Mouse (Mus musculus): ENCODE data around the gene Odf3b. TPM values are rescaled to one million over a fixed set of nuclear protein-coding genes. Genes with fewer than 3 reads are reported as not detected.

Odf3b gene
- polyA plus RNA-seq, 1 experiment from 2014 or later: 1.3 TPM

- WGBS: 83% methylated on average over 10 of the region's 10 CpGs
- H3K4me2 ChIP-seq (ENCODE audit: low read depth, low read length): no peak overlapping the region
These were observed 25.9 kb upstream of the Odf3b start for GRCm38 (mm10) chr15:89404831-89405623.

DNA sequence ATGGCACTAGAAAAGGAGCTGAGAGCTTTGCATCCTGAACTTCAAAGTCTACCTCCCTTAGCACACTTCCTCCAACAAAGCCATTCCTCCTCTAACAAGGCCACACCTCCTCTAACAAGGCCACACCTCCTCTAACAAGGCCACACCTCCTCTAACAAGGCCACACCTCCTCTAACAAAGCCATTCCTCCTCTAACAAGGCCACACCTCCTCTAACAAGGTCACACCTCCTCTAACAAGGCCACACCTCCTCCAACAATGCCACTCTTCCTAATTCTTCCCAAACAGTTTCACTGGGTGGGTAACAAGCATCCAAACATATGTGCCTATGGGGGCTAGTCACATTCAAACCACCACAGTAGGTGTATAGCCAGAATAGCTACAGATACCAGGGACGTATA, 23.4 kb upstream of the Odf3b start:
- ATAC-seq (ENCODE audit: low read depth): no peak
- Histone ChIP-seq H3K9ac (replicated peaks; ENCODE audit: low read depth, low read length) (no peak overlapping the region), H3K4me2 (ENCODE audit: low read depth, low read length) (no peak overlapping the region), H3K9me3 (ENCODE audit: control insufficient read depth, low read length) (no peaks in the 10 kb centered on the region), H3K4me3 (ENCODE audit: low read depth, low read length) (no peak overlapping the region), H3K36me3 (ENCODE audit: control insufficient read depth, insufficient read depth, low read length) (no peaks in the 10 kb centered on the region), H3K27me3 (ENCODE audit: control insufficient read depth, insufficient read depth, low read length) (no peaks in the 10 kb centered on the region), H3K27ac (ENCODE audit: low read depth, low read length) (no peak overlapping the region), H3K4me1 (ENCODE audit: control insufficient read depth, insufficient read depth, low read length) (no peaks in the 10 kb centered on the region)
- 90% methylated on average over 1 of the region's 1 CpGs for WGBS

More at GRCm38 (mm10) chr15:89404831-89405623, 25.9 kb upstream of the Odf3b start:
- H3K9ac ChIP-seq (replicated peaks; ENCODE audit: low read depth, low read length): no peak overlapping the region
- no peak for ATAC-seq (ENCODE audit: low read depth)
- H3K9me3 ChIP-seq (ENCODE audit: control insufficient read depth, low read length): no peaks in the 10 kb centered on the region
- no peaks in the 10 kb centered on the region for H3K36me3 ChIP-seq (ENCODE audit: control insufficient read depth, insufficient read depth, low read length)
- no peak overlapping the region for H3K4me3 ChIP-seq (ENCODE audit: low read depth, low read length)
- H3K27ac ChIP-seq (ENCODE audit: low read depth, low read length): no peak overlapping the region
- no peaks in the 10 kb centered on the region for H3K4me1 ChIP-seq (ENCODE audit: control insufficient read depth, insufficient read depth, low read length)
- no peaks in the 10 kb centered on the region for H3K27me3 ChIP-seq (ENCODE audit: control insufficient read depth, insufficient read depth, low read length)

DNA sequence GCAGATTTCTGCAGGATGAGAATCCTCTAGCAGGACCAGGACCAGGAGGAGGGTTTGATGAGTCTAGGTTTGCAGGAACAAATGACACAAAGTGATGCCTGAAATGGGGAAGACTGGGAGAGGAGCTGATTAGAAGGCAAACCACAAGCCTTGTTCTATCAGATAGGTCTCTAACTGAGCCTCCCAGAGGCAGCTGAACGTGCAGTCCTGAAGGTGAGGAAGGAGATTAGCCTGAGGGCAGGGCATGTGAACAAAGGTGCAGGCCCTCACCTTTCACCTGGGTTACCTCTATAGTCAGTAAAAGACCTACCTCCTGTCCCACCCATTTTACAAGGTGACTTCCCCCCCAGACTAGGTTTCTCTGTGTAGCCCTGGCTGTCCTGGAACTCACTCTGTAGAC, 20.6 kb upstream of the Odf3b start:
- no peak overlapping the region for H3K9ac ChIP-seq (replicated peaks; ENCODE audit: low read depth, low read length)
- H3K36me3 ChIP-seq (ENCODE audit: control insufficient read depth, insufficient read depth, low read length): no peaks in the 10 kb centered on the region
- WGBS: 67% methylated on average over 1 of the region's 1 CpGs
- no peaks in the 10 kb centered on the region for H3K9me3 ChIP-seq (ENCODE audit: control insufficient read depth, low read length)
- no peak overlapping the region for H3K27ac ChIP-seq (ENCODE audit: low read depth, low read length)
- H3K4me1 ChIP-seq (ENCODE audit: control insufficient read depth, insufficient read depth, low read length): no peaks in the 10 kb centered on the region
- H3K27me3 ChIP-seq (ENCODE audit: control insufficient read depth, insufficient read depth, low read length): no peaks in the 10 kb centered on the region
- no peak overlapping the region for H3K4me2 ChIP-seq (ENCODE audit: low read depth, low read length)
- no peak for ATAC-seq (ENCODE audit: low read depth)
- H3K4me3 ChIP-seq (ENCODE audit: low read depth, low read length): no peak overlapping the region

- Histone ChIP-seq H3K4me1 (ENCODE audit: control insufficient read depth, insufficient read depth, low read length) (no peaks in the 10 kb centered on the region), H3K4me2 (ENCODE audit: low read depth, low read length) (no peak overlapping the region), H3K27me3 (ENCODE audit: control insufficient read depth, insufficient read depth, low read length) (no peaks in the 10 kb centered on the region), H3K27ac (ENCODE audit: low read depth, low read length) (no peak overlapping the region), H3K9ac (replicated peaks; ENCODE audit: low read depth, low read length) (no peak overlapping the region), H3K4me3 (ENCODE audit: low read depth, low read length) (no peak overlapping the region), H3K9me3 (ENCODE audit: control insufficient read depth, low read length) (no peaks in the 10 kb centered on the region), H3K36me3 (ENCODE audit: control insufficient read depth, insufficient read depth, low read length) (no peaks in the 10 kb centered on the region)
- no peak for ATAC-seq (ENCODE audit: low read depth)
- WGBS: 80% methylated on average over 2 of the region's 2 CpGs
These were observed 19.1 kb upstream of the Odf3b start for GRCm38 (mm10) chr15:89398146-89398545.

- Histone ChIP-seq H3K9ac (replicated peaks; ENCODE audit: low read depth, low read length) (no peak overlapping the region), H3K27ac (ENCODE audit: low read depth, low read length) (no peak overlapping the region), H3K9me3 (ENCODE audit: control insufficient read depth, low read length) (no peaks in the 10 kb centered on the region), H3K4me1 (ENCODE audit: control insufficient read depth, insufficient read depth, low read length) (no peaks in the 10 kb centered on the region), H3K4me2 (ENCODE audit: low read depth, low read length) (no peak overlapping the region), H3K27me3 (ENCODE audit: control insufficient read depth, insufficient read depth, low read length) (no peaks in the 10 kb centered on the region), H3K4me3 (ENCODE audit: low read depth, low read length) (no peak overlapping the region), H3K36me3 (ENCODE audit: control insufficient read depth, insufficient read depth, low read length) (no peaks in the 10 kb centered on the region)
- ATAC-seq (ENCODE audit: low read depth): no peak
- 88% methylated on average over 4 of the region's 4 CpGs for WGBS
These were observed 17.8 kb upstream of the Odf3b start for GRCm38 (mm10) chr15:89396883-89397282.

- Histone ChIP-seq H3K27me3 (ENCODE audit: control insufficient read depth, insufficient read depth, low read length) (no peaks in the 10 kb centered on the region), H3K4me1 (ENCODE audit: control insufficient read depth, insufficient read depth, low read length) (no peaks in the 10 kb centered on the region), H3K9ac (replicated peaks; ENCODE audit: low read depth, low read length) (no peak overlapping the region), H3K9me3 (ENCODE audit: control insufficient read depth, low read length) (no peaks in the 10 kb centered on the region), H3K36me3 (ENCODE audit: control insufficient read depth, insufficient read depth, low read length) (no peaks in the 10 kb centered on the region), H3K4me3 (ENCODE audit: low read depth, low read length) (no peak overlapping the region), H3K4me2 (ENCODE audit: low read depth, low read length) (no peak overlapping the region), H3K27ac (ENCODE audit: low read depth, low read length) (no peak overlapping the region)
- no peak for ATAC-seq (ENCODE audit: low read depth)
- 95% methylated on average over 10 of the region's 10 CpGs for WGBS
These were observed 11.0 kb upstream of the Odf3b start for GRCm38 (mm10) chr15:89390081-89390480.

DNA sequence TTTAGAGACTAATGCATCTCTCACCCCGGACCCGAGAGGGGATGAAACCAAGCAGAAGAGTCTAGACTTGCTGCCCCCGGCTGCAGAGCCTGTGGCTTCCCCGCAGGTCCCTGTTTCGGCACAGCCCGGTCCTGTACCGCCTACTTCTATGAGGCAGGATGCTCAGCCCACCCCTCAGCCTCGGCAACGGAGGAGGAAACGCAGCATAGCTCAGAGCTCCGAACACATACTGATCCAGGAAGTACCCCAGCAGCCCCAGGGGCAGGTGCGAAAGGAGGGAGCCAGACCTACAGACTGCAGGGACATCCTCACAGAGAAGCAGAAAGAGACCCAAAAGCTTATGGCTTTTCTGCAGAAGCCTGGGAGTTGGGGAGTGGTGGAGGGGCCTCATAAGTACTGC, 8.0 kb upstream of the Odf3b start:
- 47% methylated on average over 12 of the region's 12 CpGs for WGBS
- Histone ChIP-seq H3K36me3 (ENCODE audit: control insufficient read depth, insufficient read depth, low read length) (no peaks in the 10 kb centered on the region), H3K4me3 (ENCODE audit: low read depth, low read length) (no peak overlapping the region), H3K4me2 (ENCODE audit: low read depth, low read length) (no peak overlapping the region), H3K27ac (ENCODE audit: low read depth, low read length) (no peak overlapping the region), H3K9ac (replicated peaks; ENCODE audit: low read depth, low read length) (no peak overlapping the region), H3K4me1 (ENCODE audit: control insufficient read depth, insufficient read depth, low read length) (no peaks in the 10 kb centered on the region), H3K27me3 (ENCODE audit: control insufficient read depth, insufficient read depth, low read length) (no peaks in the 10 kb centered on the region), H3K9me3 (ENCODE audit: control insufficient read depth, low read length) (no peaks in the 10 kb centered on the region)
- no peak for ATAC-seq (ENCODE audit: low read depth)

DNA sequence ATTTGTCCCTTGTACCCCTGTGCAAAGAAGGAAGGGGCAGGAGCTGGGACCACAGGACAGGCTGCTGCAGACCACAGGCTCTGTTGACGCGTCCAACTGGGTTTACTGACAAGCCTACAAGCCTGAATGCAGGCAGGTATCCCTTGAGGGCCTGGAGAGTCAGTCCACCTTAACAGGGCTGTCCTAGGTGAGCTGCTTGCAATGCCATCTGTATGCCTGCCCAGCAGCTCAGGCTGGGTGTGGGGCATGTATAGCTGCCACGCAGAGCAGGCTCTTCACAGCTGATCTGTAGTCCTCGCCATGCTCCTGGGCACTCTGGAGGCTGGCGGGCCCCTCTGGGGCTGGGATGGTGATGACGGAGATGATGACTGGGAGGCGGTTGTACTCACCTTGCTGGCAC, 5.5 kb upstream of the Odf3b start, which contains the start of gene Klhdc7b:
Gene Klhdc7b, plus strand, starts transcription at position 301 of the 400 bp plus-strand sequence.
- no peak within 1 kb of the TSS for H3K4me3 ChIP-seq (ENCODE audit: low read depth, low read length)
- H3K36me3 ChIP-seq (ENCODE audit: control insufficient read depth, insufficient read depth, low read length): no peaks in the 10 kb centered on the region
- no peak within 1 kb of the TSS for H3K4me2 ChIP-seq (ENCODE audit: low read depth, low read length)
- no peak within 1 kb of the TSS for H3K27ac ChIP-seq (ENCODE audit: low read depth, low read length)
- WGBS: 92% methylated on average over 7 of the region's 7 CpGs
- no peak for ATAC-seq (ENCODE audit: low read depth)
- no peaks in the 10 kb centered on the region for H3K9me3 ChIP-seq (ENCODE audit: control insufficient read depth, low read length)
- no peak within 1 kb of the TSS for H3K9ac ChIP-seq (replicated peaks; ENCODE audit: low read depth, low read length)
- H3K27me3 ChIP-seq (ENCODE audit: control insufficient read depth, insufficient read depth, low read length): peaks cover under 1% of the 10 kb centered on the region; the same call in 1 of the 2 replicates
- H3K4me1 ChIP-seq (ENCODE audit: control insufficient read depth, insufficient read depth, low read length): no peaks in the 10 kb centered on the region

GRCm38 (mm10) chr15:89379429-89379828, 347 bp upstream of the Odf3b start:
- Histone ChIP-seq H3K27me3 (ENCODE audit: control insufficient read depth, insufficient read depth, low read length) (peaks cover 26% of the 10 kb centered on the region), H3K36me3 (ENCODE audit: control insufficient read depth, insufficient read depth, low read length) (no peaks in the 10 kb centered on the region), H3K9me3 (ENCODE audit: control insufficient read depth, low read length) (no peaks in the 10 kb centered on the region), H3K4me2 (ENCODE audit: low read depth, low read length) (peak overlapping the region; percentile 55), H3K4me3 (ENCODE audit: low read depth, low read length) (peak overlapping the region; percentile 23; the same call in 1 of the 2 replicates), H3K4me1 (ENCODE audit: control insufficient read depth, insufficient read depth, low read length) (peaks cover 10% of the 10 kb centered on the region; the same call in 1 of the 2 replicates), H3K27ac (ENCODE audit: low read depth, low read length) (no peak overlapping the region), H3K9ac (replicated peaks; ENCODE audit: low read depth, low read length) (no peak overlapping the region)
- 4% methylated on average over 10 of the region's 10 CpGs for WGBS
- ATAC-seq (ENCODE audit: low read depth): no peak
